Mouse (Mus musculus) layer of hippocampus, adult 6 months (tissue): ENCODE data around the gene Atg101. TPM values are rescaled to one million over a fixed set of nuclear protein-coding genes. Genes with fewer than 3 reads are reported as not detected.

ENCODE experiments used
- long read RNA-seq, 2 experiments: library from polyadenylated mRNA; unstranded; transcript quantifications; one replicate each; pipeline ENCODE4 v2.0.0; 2019 to 2020
- polyA plus RNA-seq: library from polyadenylated mRNA; unstranded; fragments of <200 nt; fragmentation: Nextera tagmentation; gene quantifications from 2 replicates; pipeline ENCODE4 v1.2.3, GENCODE M21; 2021

The Atg101 gene
- 78.2 and 82.9 TPM in 2 replicates for polyA plus RNA-seq
- long read RNA-seq, experiment 1, transcript Atg101-203 (2 exons, 605 nt): minor isoform, 5 of 100 reads
- long read RNA-seq, experiment 1, transcript Atg101-201 (3 exons, 1,270 nt): major isoform, 91 of 100 reads
- long read RNA-seq, experiment 1, partial matches to known transcripts: 3 of 100 reads
- long read RNA-seq, experiment 1, other reads (novel, unspliced or antisense): 1 of 100 reads
- long read RNA-seq, experiment 2, transcript Atg101-201 (3 exons, 1,270 nt): major isoform, 150 of 150 reads
- long read RNA-seq, experiment 2, partial matches to known transcripts: 0 of 150 reads
- long read RNA-seq, experiment 2, other reads (novel, unspliced or antisense): 0 of 150 reads

GRCm38 (mm10) chr15:101283911-101284750 is at the start of gene Atg101:
Atg101 (plus strand) TSS chr15:101284272.

GRCm38 (mm10) chr15:101253886-101254795 is 29.9 kb upstream of the Atg101 start, which contains the start of gene Nr4a1:
Nr4a1 (plus strand) TSS chr15:101254269.

GRCm38 (mm10) chr15:101293025-101293621 is 9.1 kb downstream of the Atg101 start, which contains the start of gene 6030408B16Rik:
6030408B16Rik (plus strand) TSS chr15:101293212.

Other genes starting within 250 kb of the Atg101 start
- gene Gm47841, start 236.9 kb upstream of the Atg101 start, polyA plus RNA-seq: not detected in 2 replicates
- gene Fignl2, start 205.7 kb upstream of the Atg101 start, polyA plus RNA-seq: 0.06 TPM in 1 of 2 replicates, not detected in the other
- not detected in 2 replicates for gene Ankrd33, start 168.5 kb upstream of the Atg101 start, polyA plus RNA-seq
- 5.1 and 5.8 TPM in 2 replicates for gene Acvrl1, start 155.8 kb upstream of the Atg101 start, polyA plus RNA-seq
- 4.7 and 5.2 TPM in 2 replicates for gene Acvr1b, start 110.2 kb upstream of the Atg101 start, polyA plus RNA-seq
- gene Grasp, start 60.1 kb upstream of the Atg101 start, polyA plus RNA-seq: 17.1 and 23.8 TPM in 2 replicates
- 32.4 and 56.3 TPM in 2 replicates for gene Nr4a1, start 30.0 kb upstream of the Atg101 start, polyA plus RNA-seq
- gene 6030408B16Rik, start 8.9 kb downstream of the Atg101 start, polyA plus RNA-seq: 0.36 TPM in 2 replicates
- gene Krt80, start 85.9 kb downstream of the Atg101 start, polyA plus RNA-seq: 0.18 TPM in 1 of 2 replicates, not detected in the other
- 0.04 and 0.23 TPM in 2 replicates for gene Krt7, start 126.8 kb downstream of the Atg101 start, polyA plus RNA-seq
- 0.18 and 0.29 TPM in 2 replicates for gene Krt87, start 154.5 kb downstream of the Atg101 start, polyA plus RNA-seq
- not detected in 2 replicates for gene Krt88, start 163.5 kb downstream of the Atg101 start, polyA plus RNA-seq
- gene Krt81, start 179.5 kb downstream of the Atg101 start, polyA plus RNA-seq: not detected in 2 replicates
- not detected in 2 replicates for gene Krt86, start 189.2 kb downstream of the Atg101 start, polyA plus RNA-seq
- gene Krt83, start 207.2 kb downstream of the Atg101 start, polyA plus RNA-seq: not detected in 2 replicates
- not detected in 2 replicates for gene Gm49425, start 233.0 kb downstream of the Atg101 start, polyA plus RNA-seq
- not detected in 2 replicates for gene Krt84, start 248.5 kb downstream of the Atg101 start, polyA plus RNA-seq